Mouse (Mus musculus) kidney, postnatal 0 days (tissue): Measurements from ENCODE around the gene Hist1h2ah. TPM values are rescaled to one million over a fixed set of nuclear protein-coding genes. Genes with fewer than 3 reads are reported as not detected.

ENCODE experiments used
- ATAC-seq: fragments of 200-750 bp; cut with Nextera tagmentation; replicated peaks from 2 replicates; pipeline ENCODE4 v1.8.0; 2017; ENCODE audit warnings: low read depth, moderate number of reproducible peaks, moderate TSS enrichment, moderate library complexity; ENCODE audit not compliant: low FRiP score
- DNase-seq: peaks from one replicate; pipeline ENCODE4 v3.0.0-alpha.2; 2016; ENCODE audit warnings: low spot score
- H3K27ac ChIP-seq: fragments of 300-500 bp; sonication (generic); 2 replicates; pipeline ENCODE4 v1.5.1; 2014; ENCODE audit warnings: mild to moderate bottlenecking
- H3K27me3 ChIP-seq: fragments of 300-500 bp; sonication (generic); 2 replicates; pipeline ENCODE4 v1.6.1; 2014; ENCODE audit warnings: low read length, mixed read lengths; ENCODE audit not compliant: insufficient read depth
- H3K36me3 ChIP-seq: fragments of 300-500 bp; sonication (generic); 2 replicates; pipeline ENCODE4 v1.6.1; 2014; ENCODE audit warnings: low read length, mixed read lengths; ENCODE audit not compliant: insufficient read depth
- H3K4me1 ChIP-seq: fragments of 300-500 bp; sonication (generic); replicated peaks from 2 replicates; pipeline ENCODE4 v1.6.1; 2014; ENCODE audit warnings: antibody characterized with exemption, low read length, mixed read lengths; ENCODE audit not compliant: insufficient read depth
- H3K4me2 ChIP-seq: fragments of 300-500 bp; sonication (generic); 2 replicates; pipeline ENCODE4 v1.6.1; 2014; ENCODE audit warnings: mild to moderate bottlenecking, low read length, moderate library complexity, mixed read lengths
- H3K4me3 ChIP-seq: fragments of 300-500 bp; sonication (generic); replicated peaks from 2 replicates; pipeline ENCODE4 v1.5.1; 2014; ENCODE audit warnings: low read depth, low read length
- H3K9ac ChIP-seq: fragments of 300-500 bp; sonication (generic); 2 replicates; pipeline ENCODE4 v1.6.1; 2014; ENCODE audit warnings: low read depth, low read length
- H3K9me3 ChIP-seq: fragments of 300-500 bp; sonication (generic); replicated peaks from 2 replicates; pipeline ENCODE4 v1.6.1; 2016; ENCODE audit warnings: low read length, inconsistent platforms, mixed read lengths
- CTCF ChIP-seq: IDR thresholded peaks from 2 replicates; pipeline ENCODE4 v1.5.1; 2016; ENCODE audit warnings: antibody characterized with exemption, low read depth, mild to moderate bottlenecking, moderate library complexity
- WGBS: fragments of 180-500 bp; shearing (Covaris S2); extraction: QIAGEN DNeasy Blood & Tissue Kit; methylation state at CpG from one replicate; pipeline ENCODE4 v1.1.7; 2014; 5-methylcytosine and 5-hydroxymethylcytosine counted together
- polyA plus RNA-seq: library from polyadenylated mRNA; unstranded; fragments of >200 nt; fragmentation: Nextera tagmentation; extraction: Ambion mirVana; gene quantifications from 2 replicates; pipeline ENCODE4 v1.2.1, GENCODE M21; 2015

Gene Hist1h2ah
- polyA plus RNA-seq, 1 experiment from 2014 or later: 4.5 TPM

GRCm38 (mm10) chr13:21997821-21998220 is 37.5 kb downstream of the Hist1h2ah start:
- H3K9me3 ChIP-seq: no peaks in the 10 kb centered on the region
- WGBS: 9% methylated on average over 4 of the region's 4 CpGs
- peaks cover 91% of the 10 kb centered on the region for H3K27me3 ChIP-seq
- 0 out of 2 replicates have a peak, but pooled peaks cover 9% of the 10 kb centered on the region for H3K4me1 ChIP-seq
- DNase-seq: no peak
- no peak for TF ChIP-seq CTCF
- H3K27ac ChIP-seq: no peak overlapping the region
- ATAC-seq: no peak
- H3K4me2 ChIP-seq: no peak overlapping the region
- H3K36me3 ChIP-seq: no peaks in the 10 kb centered on the region
- H3K9ac ChIP-seq: no peak overlapping the region
- H3K4me3 ChIP-seq: no peak overlapping the region

GRCm38 (mm10) chr13:21997201-21997820 is 38.1 kb downstream of the Hist1h2ah start:
- no peak for DNase-seq
- Histone ChIP-seq H3K36me3 (no peaks in the 10 kb centered on the region), H3K27me3 (peaks cover 87% of the 10 kb centered on the region), H3K27ac (no peak overlapping the region), H3K9me3 (no peaks in the 10 kb centered on the region), H3K9ac (no peak overlapping the region), H3K4me1 (0 out of 2 replicates have a peak, but pooled peaks cover 9% of the 10 kb centered on the region), H3K4me2 (0 out of 2 replicates have a peak overlapping the region, but pooled peaks have one; percentile 30), H3K4me3 (no peak overlapping the region)
- 2% methylated on average over 21 of the region's 21 CpGs for WGBS
- no peak for TF ChIP-seq CTCF
- ATAC-seq: no peak

GRCm38 (mm10) chr13:21996840-21997185 is 38.6 kb downstream of the Hist1h2ah start:
- WGBS: 2% methylated on average over 13 of the region's 13 CpGs

GRCm38 (mm10) chr13:21996101-21996839 is 39.1 kb downstream of the Hist1h2ah start:
- TF ChIP-seq CTCF: no peak
- WGBS: 3% methylated on average over 12 of the region's 12 CpGs

More at GRCm38 (mm10) chr13:21996840-21997185, 38.6 kb downstream of the Hist1h2ah start:
- Histone ChIP-seq H3K36me3 (no peaks in the 10 kb centered on the region), H3K27me3 (peaks cover 82% of the 10 kb centered on the region), H3K4me3 (no peak overlapping the region), H3K4me2 (peak overlapping the region; percentile 30; the same call in 1 of the 2 replicates), H3K9ac (no peak overlapping the region), H3K9me3 (no peaks in the 10 kb centered on the region), H3K4me1 (0 out of 2 replicates have a peak, but pooled peaks cover 9% of the 10 kb centered on the region), H3K27ac (no peak overlapping the region)
- DNase-seq (no peak), ATAC-seq (no peak)
- TF ChIP-seq CTCF: no peak

GRCm38 (mm10) chr13:21995331-21995914 is 39.9 kb downstream of the Hist1h2ah start:
- ATAC-seq: no peak
- under 1% methylated on average over 21 of the region's 21 CpGs for WGBS

More at GRCm38 (mm10) chr13:21996101-21996839, 39.1 kb downstream of the Hist1h2ah start:
- no peak overlapping the region for H3K4me3 ChIP-seq
- 0 out of 2 replicates have a peak, but pooled peaks cover 9% of the 10 kb centered on the region for H3K4me1 ChIP-seq
- H3K4me2 ChIP-seq: peak overlapping the region; percentile 49; the same call in 1 of the 2 replicates
- no peaks in the 10 kb centered on the region for H3K36me3 ChIP-seq
- no peak overlapping the region for H3K27ac ChIP-seq
- H3K9ac ChIP-seq: no peak overlapping the region
- H3K9me3 ChIP-seq: no peaks in the 10 kb centered on the region
- ATAC-seq (no peak), DNase-seq (no peak)
- H3K27me3 ChIP-seq: peaks cover 77% of the 10 kb centered on the region

GRCm38 (mm10) chr13:21994896-21995295 is 40.5 kb downstream of the Hist1h2ah start:
- Histone ChIP-seq H3K9ac (no peak overlapping the region), H3K4me2 (peak overlapping the region; percentile 49), H3K36me3 (no peaks in the 10 kb centered on the region), H3K4me3 (peak overlapping the region; percentile 33), H3K27me3 (peaks cover 63% of the 10 kb centered on the region), H3K27ac (no peak overlapping the region), H3K9me3 (peaks cover 3% of the 10 kb centered on the region; the same call in 1 of the 2 replicates), H3K4me1 (0 out of 2 replicates have a peak, but pooled peaks cover 9% of the 10 kb centered on the region)
- ATAC-seq: no peak
- peak; percentile 40 for DNase-seq
- WGBS: 6% methylated on average over 8 of the region's 8 CpGs
- TF ChIP-seq CTCF: no peak

More at GRCm38 (mm10) chr13:21995331-21995914, 39.9 kb downstream of the Hist1h2ah start:
- no peak overlapping the region for H3K9ac ChIP-seq
- peaks cover 3% of the 10 kb centered on the region; the same call in 1 of the 2 replicates for H3K9me3 ChIP-seq
- H3K4me2 ChIP-seq: peak overlapping the region; percentile 49
- H3K4me1 ChIP-seq: 0 out of 2 replicates have a peak, but pooled peaks cover 9% of the 10 kb centered on the region
- peak overlapping the region; percentile 33 for H3K4me3 ChIP-seq
- peak; percentile 64 for DNase-seq
- no peak overlapping the region for H3K27ac ChIP-seq
- no peaks in the 10 kb centered on the region for H3K36me3 ChIP-seq
- TF ChIP-seq CTCF: 0 out of 2 replicates have a peak, but pooled peaks have one; percentile 11
- peaks cover 68% of the 10 kb centered on the region for H3K27me3 ChIP-seq
